Mouse (Mus musculus) brain, embryonic 14.5 days (tissue): ENCODE measurements at regions not wholly inside any gene's neighbourhood (a gene's known extent, or its start where the extent isn't known, plus 50 kb on each side); places are given as distances from the start of the nearest gene placed in this dataset.

ENCODE experiments used
- CTCF ChIP-seq: fragments of 200-500 bp; IDR thresholded peaks from 2 replicates; pipeline ENCODE4 v1.5.1; 2012; ENCODE audit warnings: inconsistent platforms, mild to moderate bottlenecking, moderate library complexity, borderline replicate concordance; ENCODE audit not compliant: insufficient read depth, insufficient read length; ENCODE audit errors: extremely low read depth
- POLR2A ChIP-seq: fragments of 200-500 bp; IDR thresholded peaks from 2 replicates; pipeline ENCODE4 v1.6.1; 2012; ENCODE audit warnings: mild to moderate bottlenecking, inconsistent platforms, borderline replicate concordance; ENCODE audit not compliant: poor library complexity, insufficient read depth, insufficient read length, severe bottlenecking; ENCODE audit errors: extremely low read depth

DNA sequence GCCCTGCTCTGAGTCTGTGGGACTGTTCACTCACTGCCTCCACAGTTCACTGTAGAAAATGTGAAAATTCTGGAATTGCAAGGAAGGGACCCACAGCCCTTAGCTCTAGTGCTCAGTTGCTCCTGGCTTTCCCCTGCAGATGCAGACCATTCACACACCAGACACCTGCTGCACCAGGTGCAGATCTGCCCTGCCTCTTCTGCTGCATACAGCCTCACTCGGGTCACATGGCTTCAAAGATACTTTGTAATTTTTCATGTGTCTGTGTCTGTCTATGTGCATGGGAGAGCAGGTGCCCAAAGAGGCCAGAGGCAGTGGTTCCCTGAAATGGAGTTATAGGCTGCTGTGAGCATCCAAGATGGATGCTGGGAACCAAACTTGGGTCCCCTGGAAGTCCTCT is 70.2 kb upstream of the Sec14l1 start:
- TF ChIP-seq CTCF, result no peak
- no peak for TF ChIP-seq POLR2A
